Mouse (Mus musculus) forebrain, embryonic 12.5 days (tissue): ENCODE measurements around the gene Gm8947. TPM values are rescaled to one million over a fixed set of nuclear protein-coding genes. Genes with fewer than 3 reads are reported as not detected.
"Not testable (repeated sequence)": the region's sequence is repeated elsewhere in the genome, so short reads cannot be mapped to it uniquely, and the experiment has no call there.

Source experiments
- ATAC-seq: fragments of 200-750 bp; cut with Nextera tagmentation; 2 replicates; pipeline ENCODE4 v1.8.0; 2017; ENCODE audit warnings: moderate TSS enrichment; ENCODE audit not compliant: low FRiP score
- H3K27ac ChIP-seq: fragments of 300-500 bp; sonication (generic); 2 replicates; pipeline ENCODE4 v1.5.1; 2016; ENCODE audit warnings: mild to moderate bottlenecking
- H3K27me3 ChIP-seq: fragments of 300-500 bp; sonication (generic); 2 replicates; pipeline ENCODE4 v1.6.1; 2016; ENCODE audit warnings: mild to moderate bottlenecking
- H3K36me3 ChIP-seq: fragments of 300-500 bp; sonication (generic); replicated peaks from 2 replicates; pipeline ENCODE4 v1.6.1; 2016; ENCODE audit warnings: mild to moderate bottlenecking
- H3K4me1 ChIP-seq: fragments of 300-500 bp; sonication (generic); 2 replicates; pipeline ENCODE4 v1.6.1; 2016
- H3K4me2 ChIP-seq: fragments of 300-500 bp; sonication (generic); 2 replicates; pipeline ENCODE4 v1.6.1; 2016; ENCODE audit warnings: mild to moderate bottlenecking, moderate library complexity
- H3K4me3 ChIP-seq: fragments of 300-500 bp; sonication (generic); replicated peaks from 2 replicates; pipeline ENCODE4 v1.5.1; 2016; ENCODE audit warnings: mild to moderate bottlenecking
- H3K9ac ChIP-seq: fragments of 300-500 bp; sonication (generic); 2 replicates; pipeline ENCODE4 v1.6.1; 2016; ENCODE audit warnings: mild to moderate bottlenecking
- H3K9me3 ChIP-seq: fragments of 300-500 bp; sonication (generic); 2 replicates; pipeline ENCODE4 v1.6.1; 2016
- WGBS: fragments of 180-500 bp; shearing (Covaris S2); methylation state at CpG from one replicate; pipeline ENCODE4 v1.1.7; 2016; 5-methylcytosine and 5-hydroxymethylcytosine counted together
- polyA plus RNA-seq: library from polyadenylated mRNA; unstranded; fragments of >200 nt; fragmentation: Nextera tagmentation; extraction: Ambion mirVana; gene quantifications from 2 replicates; pipeline ENCODE4 v1.2.1, GENCODE M21; 2016

The Gm8947 gene
- polyA plus RNA-seq, 1 experiment from 2014 or later: not detected

- H3K9ac ChIP-seq: no peak overlapping the region
- no peaks in the 10 kb centered on the region for H3K36me3 ChIP-seq
- H3K27ac ChIP-seq: no peak overlapping the region
- no peaks in the 10 kb centered on the region for H3K4me1 ChIP-seq
- no peak overlapping the region for H3K4me2 ChIP-seq
- H3K9me3 ChIP-seq: no peaks in the 10 kb centered on the region
- no peak overlapping the region for H3K4me3 ChIP-seq
- H3K27me3 ChIP-seq: no peaks in the 10 kb centered on the region
- ATAC-seq: 0 out of 2 replicates have a peak, but pooled peaks have one; percentile 36
- 91% methylated on average over 4 of the region's 4 CpGs for WGBS
Observed at GRCm38 (mm10) chr1:151188469-151188868, 3.7 kb upstream of the Gm8947 start.

DNA sequence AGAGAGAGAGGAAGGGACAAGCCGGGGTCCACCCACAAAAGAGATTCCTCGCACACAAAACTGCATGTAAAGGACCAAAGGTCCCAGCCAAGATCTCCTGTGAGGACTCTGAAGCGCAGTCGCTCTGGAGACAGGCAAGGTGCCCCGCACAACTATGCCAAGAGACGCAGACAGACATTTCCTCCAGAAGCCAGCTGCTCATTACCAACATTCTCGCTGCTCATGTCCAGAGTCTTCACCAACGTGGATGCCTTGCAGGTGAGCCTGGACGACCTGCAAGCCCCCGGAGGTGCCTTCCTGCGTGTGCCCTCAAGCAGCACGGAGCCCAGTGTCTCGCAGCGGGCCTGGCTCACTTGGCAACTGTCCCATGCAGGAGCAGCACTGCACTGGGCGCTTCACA is 563 bp downstream of the Gm8947 start:
- H3K36me3 ChIP-seq, H3K9me3 ChIP-seq, H3K27ac ChIP-seq, H3K27me3 ChIP-seq, H3K9ac ChIP-seq, H3K4me1 ChIP-seq, H3K4me3 ChIP-seq, ATAC-seq, H3K4me2 ChIP-seq: not testable (repeated sequence)
- 91% methylated on average over 15 of the region's 15 CpGs for WGBS

- 53% methylated on average over 4 of the region's 4 CpGs for WGBS
- not testable (repeated sequence) for H3K4me3 ChIP-seq, H3K4me2 ChIP-seq, H3K27me3 ChIP-seq, H3K9ac ChIP-seq, H3K4me1 ChIP-seq, ATAC-seq, H3K36me3 ChIP-seq, H3K27ac ChIP-seq, H3K9me3 ChIP-seq
Observed at GRCm38 (mm10) chr1:151195986-151196385, 3.8 kb downstream of the Gm8947 start.

GRCm38 (mm10) chr1:151196690-151197089 is 4.5 kb downstream of the Gm8947 start:
- not testable (repeated sequence) for H3K27me3 ChIP-seq, ATAC-seq, H3K4me2 ChIP-seq, H3K9me3 ChIP-seq, H3K4me1 ChIP-seq, H3K4me3 ChIP-seq, H3K9ac ChIP-seq, H3K27ac ChIP-seq, H3K36me3 ChIP-seq
- WGBS: 88% methylated on average over 3 of the region's 3 CpGs

- not testable (repeated sequence) for H3K9ac ChIP-seq, ATAC-seq, H3K4me3 ChIP-seq, H3K4me1 ChIP-seq, H3K9me3 ChIP-seq, H3K36me3 ChIP-seq, H3K27me3 ChIP-seq, H3K4me2 ChIP-seq, H3K27ac ChIP-seq
- 85% methylated on average over 2 of the region's 4 CpGs for whole genome bisulfite sequencing
Observed at GRCm38 (mm10) chr1:151198120-151198519, 5.9 kb downstream of the Gm8947 start, which contains the start of gene Gm47995. Gene Gm47995 (plus strand): TSS chr1:151198448.

GRCm38 (mm10) chr1:151200620-151201019 is 8.4 kb downstream of the Gm8947 start:
- ATAC-seq, H3K4me1 ChIP-seq: not testable (repeated sequence)

GRCm38 (mm10) chr1:151202771-151203170 is 10.6 kb downstream of the Gm8947 start:
- not testable (repeated sequence) for H3K9ac ChIP-seq, H3K4me3 ChIP-seq, H3K36me3 ChIP-seq, ATAC-seq, H3K27me3 ChIP-seq, H3K9me3 ChIP-seq, H3K4me1 ChIP-seq, H3K4me2 ChIP-seq, H3K27ac ChIP-seq
- 90% methylated on average over 4 of the region's 5 CpGs for WGBS

More at GRCm38 (mm10) chr1:151200620-151201019, 8.4 kb downstream of the Gm8947 start:
- not testable (repeated sequence) for H3K27me3 ChIP-seq, H3K4me3 ChIP-seq, H3K27ac ChIP-seq, H3K9me3 ChIP-seq, H3K36me3 ChIP-seq, H3K4me2 ChIP-seq, H3K9ac ChIP-seq

GRCm38 (mm10) chr1:151203818-151204217 is 11.6 kb downstream of the Gm8947 start, which contains the start of gene 3110040M04Rik:
Gene 3110040M04Rik (plus strand): TSS chr1:151204121.
- not testable (repeated sequence) for H3K4me1 ChIP-seq, H3K9me3 ChIP-seq, H3K4me2 ChIP-seq, H3K4me3 ChIP-seq, H3K9ac ChIP-seq, H3K36me3 ChIP-seq, ATAC-seq, H3K27me3 ChIP-seq, H3K27ac ChIP-seq
- no CpG with 5 or more reads among the region's 6 CpGs for WGBS

DNA sequence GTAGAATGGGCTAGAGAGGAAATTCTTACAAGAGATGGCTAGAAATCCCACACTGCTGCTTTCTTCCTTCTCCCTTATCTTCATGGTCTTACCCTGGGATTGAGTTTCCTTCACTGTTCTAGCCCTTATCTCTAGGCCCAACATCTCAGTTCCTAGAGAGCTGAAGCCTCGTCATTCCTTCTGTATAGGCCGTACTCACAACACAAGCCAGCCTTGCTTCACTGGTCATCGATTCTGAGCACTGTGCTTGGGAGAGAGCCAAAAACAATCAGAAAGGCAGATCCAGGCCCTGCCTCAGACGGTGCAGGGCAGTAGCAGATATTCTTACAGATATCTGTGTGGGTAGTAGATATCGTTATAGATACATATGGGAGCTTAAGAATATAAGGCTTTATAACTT is 16.3 kb downstream of the Gm8947 start:
- not testable (repeated sequence) for H3K27ac ChIP-seq, H3K9ac ChIP-seq, H3K4me1 ChIP-seq, H3K36me3 ChIP-seq, H3K4me3 ChIP-seq, H3K9me3 ChIP-seq, ATAC-seq, H3K4me2 ChIP-seq, H3K27me3 ChIP-seq
- whole genome bisulfite sequencing: 73% methylated on average over 3 of the region's 5 CpGs

DNA sequence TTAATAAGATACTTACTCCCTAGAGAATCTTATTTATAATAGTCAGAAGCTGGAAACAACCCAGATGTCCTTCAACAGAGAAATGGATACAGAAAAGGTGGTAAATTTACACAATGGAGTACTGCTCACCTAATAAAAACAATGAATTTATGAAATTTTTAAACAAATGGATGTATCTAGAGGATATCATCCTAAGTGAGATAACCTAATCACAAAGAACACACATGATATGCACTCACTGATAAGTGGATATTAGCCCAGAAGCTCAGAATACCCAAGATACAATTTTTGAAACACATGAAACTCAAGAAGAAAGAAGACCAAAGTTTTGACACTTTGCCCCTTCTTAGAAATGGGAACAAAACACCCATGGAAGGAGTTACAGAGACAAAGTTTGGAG is 16.8 kb downstream of the Gm8947 start:
- H3K27me3 ChIP-seq, ATAC-seq, H3K9me3 ChIP-seq, H3K4me3 ChIP-seq, H3K27ac ChIP-seq, H3K4me2 ChIP-seq, H3K4me1 ChIP-seq, H3K36me3 ChIP-seq, H3K9ac ChIP-seq: not testable (repeated sequence)

DNA sequence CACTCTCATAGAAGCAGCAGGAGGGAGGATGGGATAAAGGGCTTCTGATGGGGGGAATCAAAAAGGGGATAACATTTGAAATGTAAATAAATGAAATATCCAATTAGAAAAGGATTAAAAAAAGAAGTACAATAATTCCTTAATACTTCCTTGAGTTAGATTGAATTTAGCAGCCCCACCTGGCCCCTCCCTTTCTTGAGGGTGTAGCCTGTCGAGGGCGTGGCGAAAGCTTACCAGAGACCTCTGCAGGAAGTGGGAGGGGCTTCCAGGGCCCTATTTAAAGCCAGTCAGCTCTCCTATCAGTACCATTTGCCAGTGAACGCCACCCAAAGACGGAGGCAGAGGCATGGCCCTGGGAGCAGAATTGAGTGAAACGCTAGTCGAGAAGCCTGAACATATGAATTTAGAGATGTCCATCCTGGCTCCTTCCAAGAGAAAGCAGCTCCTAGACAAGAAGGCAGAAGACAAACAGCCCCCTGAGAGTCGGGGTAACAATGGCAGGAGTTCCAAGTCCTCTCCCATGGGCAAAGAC is 17.7 kb downstream of the Gm8947 start, which contains the start of gene Gm47996:
Gene Gm47996 (plus strand): TSS at position 308 of the 532 bp plus-strand sequence.
- not testable (repeated sequence) for H3K27me3 ChIP-seq, ATAC-seq, H3K9ac ChIP-seq, H3K4me2 ChIP-seq, H3K36me3 ChIP-seq, H3K4me1 ChIP-seq, H3K4me3 ChIP-seq, H3K27ac ChIP-seq, H3K9me3 ChIP-seq
- WGBS: 91% methylated on average over 4 of the region's 8 CpGs

GRCm38 (mm10) chr1:151211666-151212065 is 19.5 kb downstream of the Gm8947 start:
- H3K36me3 ChIP-seq, H3K9me3 ChIP-seq, H3K4me1 ChIP-seq, ATAC-seq, H3K9ac ChIP-seq, H3K4me3 ChIP-seq, H3K27me3 ChIP-seq, H3K27ac ChIP-seq, H3K4me2 ChIP-seq: not testable (repeated sequence)
- whole genome bisulfite sequencing: 94% methylated on average over 5 of the region's 5 CpGs

GRCm38 (mm10) chr1:151214862-151215261 is 22.7 kb downstream of the Gm8947 start:
- H3K27ac ChIP-seq: no peak overlapping the region
- no peak overlapping the region for H3K4me3 ChIP-seq
- 82% methylated on average over 2 of the region's 2 CpGs for WGBS
- no peaks in the 10 kb centered on the region for H3K4me1 ChIP-seq
- ATAC-seq: no peak
- H3K9ac ChIP-seq: no peak overlapping the region
- H3K36me3 ChIP-seq: no peaks in the 10 kb centered on the region
- H3K9me3 ChIP-seq: no peaks in the 10 kb centered on the region
- H3K4me2 ChIP-seq: no peak overlapping the region
- H3K27me3 ChIP-seq: no peaks in the 10 kb centered on the region
